Mouse (Mus musculus) hindbrain, embryonic 10.5 days (tissue): ENCODE results near the gene Npas1. TPM values are rescaled to one million over a fixed set of nuclear protein-coding genes. Genes with fewer than 3 reads are reported as not detected.

Experiments used
- DNase-seq: peaks from one replicate; pipeline ENCODE4 v3.0.0-alpha.2; 2017; ENCODE audit warnings: low spot score
- H3K27ac ChIP-seq: fragments of 300-500 bp; sonication (generic); 2 replicates; pipeline ENCODE4 v1.5.1; 2016; ENCODE audit warnings: mild to moderate bottlenecking, moderate library complexity
- H3K27me3 ChIP-seq: fragments of 300-500 bp; sonication (generic); 2 replicates; pipeline ENCODE4 v1.6.1; 2016; ENCODE audit warnings: mild to moderate bottlenecking; ENCODE audit not compliant: poor library complexity, insufficient read depth, severe bottlenecking
- H3K36me3 ChIP-seq: fragments of 300-500 bp; sonication (generic); 2 replicates; pipeline ENCODE4 v1.6.1; 2016; ENCODE audit warnings: mild to moderate bottlenecking, moderate library complexity
- H3K4me1 ChIP-seq: fragments of 300-500 bp; sonication (generic); replicated peaks from 2 replicates; pipeline ENCODE4 v1.6.1; 2016; ENCODE audit warnings: mild to moderate bottlenecking
- H3K4me3 ChIP-seq: fragments of 300-500 bp; sonication (generic); 2 replicates; pipeline ENCODE4 v1.5.1; 2016; ENCODE audit warnings: mild to moderate bottlenecking, moderate library complexity
- H3K9me3 ChIP-seq: fragments of 300-500 bp; sonication (generic); 2 replicates; pipeline ENCODE4 v1.6.1; 2016; ENCODE audit warnings: mild to moderate bottlenecking, moderate library complexity
- WGBS: fragments of 180-500 bp; shearing (Covaris S2); methylation state at CpG from one replicate; pipeline ENCODE4 v1.1.7; 2016; 5-methylcytosine and 5-hydroxymethylcytosine counted together
- polyA plus RNA-seq: library from polyadenylated mRNA; unstranded; fragments of >200 nt; fragmentation: Nextera tagmentation; extraction: Ambion mirVana; gene quantifications from 2 replicates; pipeline ENCODE4 v1.2.1, GENCODE M21; 2016

The Npas1 gene
- polyA plus RNA-seq, 1 experiment from 2014 or later: 0.63 TPM

- Histone ChIP-seq H3K9me3 (no peaks in the 10 kb centered on the region), H3K27ac (no peak overlapping the region), H3K27me3 (peaks cover 58% of the 10 kb centered on the region), H3K4me1 (peaks cover 16% of the 10 kb centered on the region), H3K36me3 (no peaks in the 10 kb centered on the region), H3K4me3 (no peak overlapping the region)
- WGBS: 20% methylated on average over 8 of the region's 8 CpGs
- peak; percentile 75 for DNase-seq
Measured at GRCm38 (mm10) chr7:16465160-16465559, 12.4 kb downstream of the Npas1 start.

- WGBS: 4% methylated on average over 14 of the region's 14 CpGs
Measured at GRCm38 (mm10) chr7:16463214-16463613, 14.3 kb downstream of the Npas1 start.

GRCm38 (mm10) chr7:16461705-16462104, 15.8 kb downstream of the Npas1 start:
- 81% methylated on average over 6 of the region's 6 CpGs for WGBS
- H3K27ac ChIP-seq: 0 out of 2 replicates have a peak overlapping the region, but pooled peaks have one; percentile 16
- 0 out of 2 replicates have a peak, but pooled peaks cover 5% of the 10 kb centered on the region for H3K4me1 ChIP-seq
- peaks cover 10% of the 10 kb centered on the region; the same call in 1 of the 2 replicates for H3K9me3 ChIP-seq
- 0 out of 2 replicates have a peak overlapping the region, but pooled peaks have one; percentile 2 for H3K4me3 ChIP-seq
- no peak for DNase-seq
- peaks cover 36% of the 10 kb centered on the region for H3K27me3 ChIP-seq
- peaks cover 9% of the 10 kb centered on the region; the same call in 1 of the 2 replicates for H3K36me3 ChIP-seq

More at GRCm38 (mm10) chr7:16463214-16463613, 14.3 kb downstream of the Npas1 start:
- Histone ChIP-seq H3K27ac (no peak overlapping the region), H3K4me1 (peaks cover 15% of the 10 kb centered on the region), H3K27me3 (peaks cover 41% of the 10 kb centered on the region), H3K4me3 (no peak overlapping the region), H3K36me3 (0 out of 2 replicates have a peak, but pooled peaks cover 3% of the 10 kb centered on the region), H3K9me3 (peaks cover 7% of the 10 kb centered on the region; the same call in 1 of the 2 replicates)
- peak; percentile 89 for DNase-seq

GRCm38 (mm10) chr7:16461151-16461550, 16.4 kb downstream of the Npas1 start:
- Histone ChIP-seq H3K27ac (peak overlapping the region; percentile 42; the same call in 1 of the 2 replicates), H3K4me3 (no peak overlapping the region), H3K27me3 (peaks cover 36% of the 10 kb centered on the region), H3K4me1 (0 out of 2 replicates have a peak, but pooled peaks cover 5% of the 10 kb centered on the region), H3K9me3 (peaks cover 10% of the 10 kb centered on the region; the same call in 1 of the 2 replicates), H3K36me3 (peaks cover 14% of the 10 kb centered on the region)
- DNase-seq: no peak
- WGBS: 65% methylated on average over 6 of the region's 6 CpGs

- DNase-seq: no peak
- 73% methylated on average over 13 of the region's 13 CpGs for WGBS
- H3K9me3 ChIP-seq: peaks cover 10% of the 10 kb centered on the region; the same call in 1 of the 2 replicates
- peaks cover 19% of the 10 kb centered on the region for H3K36me3 ChIP-seq
- no peak overlapping the region for H3K4me3 ChIP-seq
- H3K27me3 ChIP-seq: peaks cover 36% of the 10 kb centered on the region
- peak overlapping the region; percentile 42 for H3K27ac ChIP-seq
- 0 out of 2 replicates have a peak, but pooled peaks cover 5% of the 10 kb centered on the region for H3K4me1 ChIP-seq
Measured at GRCm38 (mm10) chr7:16460566-16460965, 17.0 kb downstream of the Npas1 start.

GRCm38 (mm10) chr7:16456289-16456688, 21.2 kb downstream of the Npas1 start:
- WGBS: 88% methylated on average over 5 of the region's 5 CpGs
- no peak overlapping the region for H3K4me3 ChIP-seq
- H3K4me1 ChIP-seq: peaks cover 13% of the 10 kb centered on the region
- no peak for DNase-seq
- no peak overlapping the region for H3K27ac ChIP-seq
- H3K36me3 ChIP-seq: peaks cover 28% of the 10 kb centered on the region
- H3K9me3 ChIP-seq: peaks cover 10% of the 10 kb centered on the region; the same call in 1 of the 2 replicates
- peaks cover 11% of the 10 kb centered on the region; the same call in 1 of the 2 replicates for H3K27me3 ChIP-seq

GRCm38 (mm10) chr7:16455016-16455415, 22.5 kb downstream of the Npas1 start:
- WGBS: 93% methylated on average over 14 of the region's 14 CpGs
- Histone ChIP-seq H3K4me1 (peaks cover 8% of the 10 kb centered on the region), H3K27me3 (no peaks in the 10 kb centered on the region), H3K4me3 (no peak overlapping the region), H3K27ac (no peak overlapping the region), H3K36me3 (peaks cover 28% of the 10 kb centered on the region), H3K9me3 (peaks cover 10% of the 10 kb centered on the region; the same call in 1 of the 2 replicates)
- DNase-seq: no peak

GRCm38 (mm10) chr7:16453118-16453711, 24.3 kb downstream of the Npas1 start:
- under 1% methylated on average over 23 of the region's 23 CpGs for WGBS
- Histone ChIP-seq H3K9me3 (0 out of 2 replicates have a peak, but pooled peaks cover 2% of the 10 kb centered on the region), H3K36me3 (peaks cover 25% of the 10 kb centered on the region), H3K27me3 (no peaks in the 10 kb centered on the region), H3K4me1 (peaks cover 8% of the 10 kb centered on the region), H3K27ac (peak overlapping the region; percentile 84), H3K4me3 (peak overlapping the region; percentile 80)
- peak; percentile 70 for DNase-seq

- DNase-seq: peak; percentile 87
- no peaks in the 10 kb centered on the region for H3K27me3 ChIP-seq
- WGBS: 1% methylated on average over 30 of the region's 30 CpGs
- H3K36me3 ChIP-seq: peaks cover 25% of the 10 kb centered on the region
- H3K4me3 ChIP-seq: peak within 1 kb of the TSS; percentile 80
- H3K27ac ChIP-seq: peak within 1 kb of the TSS; percentile 84
- H3K9me3 ChIP-seq: no peaks in the 10 kb centered on the region
- H3K4me1 ChIP-seq: peaks cover 8% of the 10 kb centered on the region
Measured at GRCm38 (mm10) chr7:16452587-16453073, 24.9 kb downstream of the Npas1 start, which contains the start of gene Tmem160. TSS of gene Tmem160 (plus strand) at chr7:16452779.

GRCm38 (mm10) chr7:16451656-16452055, 25.9 kb downstream of the Npas1 start:
- 85% methylated on average over 6 of the region's 6 CpGs for WGBS
- peaks cover 19% of the 10 kb centered on the region for H3K36me3 ChIP-seq
- no peak overlapping the region for H3K4me3 ChIP-seq
- H3K27ac ChIP-seq: no peak overlapping the region
- no peak for DNase-seq
- no peaks in the 10 kb centered on the region for H3K9me3 ChIP-seq
- H3K27me3 ChIP-seq: no peaks in the 10 kb centered on the region
- H3K4me1 ChIP-seq: peaks cover 8% of the 10 kb centered on the region

GRCm38 (mm10) chr7:16441241-16441640, 36.3 kb downstream of the Npas1 start:
- H3K27me3 ChIP-seq: no peaks in the 10 kb centered on the region
- no peaks in the 10 kb centered on the region for H3K4me1 ChIP-seq

GRCm38 (mm10) chr7:16435088-16435487, 42.4 kb downstream of the Npas1 start:
- Histone ChIP-seq H3K36me3 (peaks cover 77% of the 10 kb centered on the region), H3K4me1 (no peaks in the 10 kb centered on the region), H3K27me3 (no peaks in the 10 kb centered on the region), H3K9me3 (no peaks in the 10 kb centered on the region), H3K27ac (no peak overlapping the region), H3K4me3 (no peak overlapping the region)
- WGBS: 85% methylated on average over 9 of the region's 9 CpGs
- no peak for DNase-seq

More at GRCm38 (mm10) chr7:16441241-16441640, 36.3 kb downstream of the Npas1 start:
- Histone ChIP-seq H3K9me3 (no peaks in the 10 kb centered on the region), H3K36me3 (peaks cover 15% of the 10 kb centered on the region), H3K4me3 (no peak overlapping the region), H3K27ac (no peak overlapping the region)
- no peak for DNase-seq

- Histone ChIP-seq H3K9me3 (no peaks in the 10 kb centered on the region), H3K27me3 (no peaks in the 10 kb centered on the region), H3K36me3 (peaks cover 93% of the 10 kb centered on the region), H3K4me3 (no peak overlapping the region), H3K27ac (no peak overlapping the region), H3K4me1 (no peaks in the 10 kb centered on the region)
- WGBS: 77% methylated on average over 3 of the region's 3 CpGs
- DNase-seq: no peak
Measured at GRCm38 (mm10) chr7:16433352-16433971, 44.1 kb downstream of the Npas1 start.
